Mouse (Mus musculus) cerebellum, adult 9-10 months (tissue): Measurements from ENCODE around the gene Stn1.
"Not testable (repeated sequence)": the region's sequence is repeated elsewhere in the genome, so short reads cannot be mapped to it uniquely, and the experiment has no call there.

Experiments
- DNase-seq: peaks from one replicate; pipeline ENCODE4 v3.0.0; 2022

Stn1 gene

DNA sequence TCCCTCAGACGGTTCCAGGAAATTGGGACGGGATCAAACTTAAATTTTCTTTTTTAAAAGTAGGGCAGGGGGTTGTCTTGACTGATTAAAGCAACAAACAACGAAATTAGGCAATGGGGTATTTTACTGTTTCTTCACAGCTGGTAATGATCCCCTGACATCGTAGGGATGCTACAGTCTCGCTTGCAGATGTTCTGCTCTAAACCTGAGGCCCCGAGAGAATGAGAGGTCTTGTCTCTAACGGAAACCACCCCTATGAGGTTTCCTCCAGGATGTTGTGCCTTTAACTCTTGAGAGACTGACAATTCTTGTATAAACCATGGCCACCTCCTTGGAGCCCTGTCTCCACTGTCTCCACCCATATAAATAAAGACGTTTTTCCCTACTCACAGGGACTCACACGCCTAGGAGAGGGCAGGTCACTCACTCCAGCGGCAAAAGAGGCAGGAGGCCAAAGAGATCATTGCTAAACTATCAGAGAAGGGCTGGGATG is at the start of gene Stn1:
Stn1 (minus strand) TSS at position 208 of the 493 bp plus-strand sequence.
- no peak for DNase-seq

DNA sequence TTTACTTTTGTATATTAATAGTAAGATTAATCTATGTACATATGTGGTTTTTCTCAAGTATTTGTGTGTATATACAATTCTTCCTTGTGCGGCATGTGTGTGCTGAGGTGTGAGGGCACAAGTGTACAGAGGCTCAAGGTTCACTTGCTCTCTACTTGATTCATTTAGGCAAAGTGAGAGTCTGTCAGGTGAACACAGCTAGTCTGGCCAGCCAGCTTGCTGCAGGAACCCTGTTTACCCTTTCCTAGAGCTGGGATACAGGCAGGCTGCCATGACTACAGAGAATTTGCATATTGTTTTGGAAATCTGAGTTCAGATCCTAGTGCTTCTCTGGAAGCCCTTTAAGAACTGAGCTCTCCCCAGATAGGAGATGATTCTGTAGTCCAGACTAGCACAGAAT is 49.7 kb upstream of the Stn1 start:
- DNase-seq = no peak

DNA sequence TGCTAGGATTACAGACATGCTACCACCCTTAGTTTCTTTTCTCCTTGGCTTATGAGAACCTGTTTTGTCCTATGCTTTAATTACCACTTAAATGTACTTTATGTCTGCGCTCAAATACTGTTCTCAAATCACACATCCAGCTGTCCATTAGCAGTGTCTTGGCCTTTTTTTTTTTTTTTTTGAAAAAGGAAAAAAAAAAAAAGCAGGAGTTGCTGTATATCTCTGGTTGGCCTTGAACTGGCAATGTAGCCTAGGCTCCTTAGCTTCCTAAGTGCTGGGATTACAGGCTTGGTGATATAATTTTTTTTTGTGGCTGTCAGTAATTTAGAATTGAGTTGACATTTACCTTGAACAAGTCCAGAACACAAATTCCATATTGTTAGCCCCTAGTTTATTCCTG is 48.5 kb upstream of the Stn1 start:
- DNase-seq = no peak

- no peak for DNase-seq
Observed at GRCm38 (mm10) chr19:47579788-47580631, 42.7 kb upstream of the Stn1 start.

- DNase-seq = peak; percentile 87
Observed at GRCm38 (mm10) chr19:47579225-47579787, 42.0 kb upstream of the Stn1 start, which contains the start of gene Slk. Gene Slk, plus strand, starts transcription at chr19:47579678.

DNA sequence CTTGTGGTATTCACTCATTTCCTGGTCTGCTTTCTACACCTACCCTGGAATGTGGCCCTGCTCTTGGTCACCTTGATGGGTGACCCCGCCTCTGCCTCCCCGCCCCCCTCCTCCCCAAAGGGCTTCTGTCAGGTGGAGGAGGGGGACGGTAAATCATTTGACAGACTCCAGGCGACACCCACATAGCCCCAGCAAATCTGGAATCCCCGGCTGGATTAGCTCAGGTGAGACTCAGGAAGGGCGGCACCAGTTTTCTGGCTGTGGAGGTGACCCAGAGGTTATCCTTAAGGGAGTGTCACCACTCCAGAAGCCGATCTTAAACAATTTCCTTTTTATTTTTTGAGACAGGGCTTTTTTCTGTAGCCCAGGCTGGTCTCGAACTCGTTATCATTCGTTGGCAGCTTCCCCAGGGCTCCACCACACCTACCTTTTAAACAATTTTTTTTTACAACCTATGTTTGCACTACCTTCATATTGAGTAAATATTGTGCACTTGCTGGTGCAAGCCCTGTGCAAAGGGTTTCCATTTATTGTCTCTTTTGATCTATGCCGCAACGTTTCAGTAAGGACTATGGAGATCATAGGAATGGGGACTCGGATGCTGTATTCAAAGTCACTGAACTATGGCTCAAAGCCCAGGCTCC is 41.4 kb upstream of the Stn1 start:
- peak; percentile 56 for DNase-seq

GRCm38 (mm10) chr19:47573718-47574117 is 36.4 kb upstream of the Stn1 start:
- DNase-seq = no peak

DNA sequence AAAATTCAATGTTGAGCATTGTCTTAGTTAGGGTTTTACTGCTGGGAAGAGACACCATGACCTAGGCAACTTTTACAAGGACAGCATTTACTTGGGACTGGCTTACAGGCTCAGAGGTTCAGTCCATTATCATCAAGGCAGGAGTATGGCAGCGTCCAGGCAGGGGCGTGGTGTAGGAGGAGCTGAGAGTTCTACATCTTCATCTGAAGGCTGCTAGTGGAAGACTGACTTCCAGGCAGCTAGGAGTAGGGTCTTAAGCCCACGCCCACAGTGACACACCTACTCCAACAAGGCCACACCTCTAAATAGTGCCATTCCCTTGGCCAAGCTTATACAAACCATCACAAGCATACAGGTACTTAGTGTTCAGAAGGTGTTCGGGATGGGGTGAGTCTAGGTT is 34.7 kb upstream of the Stn1 start:
- DNase-seq = not testable (repeated sequence)

DNA sequence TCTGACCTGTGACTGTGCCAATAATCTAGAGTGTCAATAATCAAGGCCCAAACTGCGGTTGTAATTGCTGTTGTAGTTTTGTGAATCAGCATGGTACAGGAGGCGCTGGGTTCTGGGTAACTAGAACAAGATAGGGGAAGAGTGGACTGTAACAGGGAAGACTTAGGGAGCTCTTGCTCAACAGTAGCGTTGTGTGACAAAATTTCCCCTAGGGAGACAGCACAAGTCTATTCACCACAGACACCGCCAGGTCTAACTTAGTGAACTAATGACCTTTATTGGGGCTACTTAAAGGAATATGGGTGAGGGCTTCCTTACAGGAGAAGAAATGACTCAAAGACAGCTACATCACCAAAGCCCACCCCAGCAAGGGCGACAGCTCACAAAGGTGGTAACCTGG is 32.7 kb upstream of the Stn1 start:
- no peak for DNase-seq

DNA sequence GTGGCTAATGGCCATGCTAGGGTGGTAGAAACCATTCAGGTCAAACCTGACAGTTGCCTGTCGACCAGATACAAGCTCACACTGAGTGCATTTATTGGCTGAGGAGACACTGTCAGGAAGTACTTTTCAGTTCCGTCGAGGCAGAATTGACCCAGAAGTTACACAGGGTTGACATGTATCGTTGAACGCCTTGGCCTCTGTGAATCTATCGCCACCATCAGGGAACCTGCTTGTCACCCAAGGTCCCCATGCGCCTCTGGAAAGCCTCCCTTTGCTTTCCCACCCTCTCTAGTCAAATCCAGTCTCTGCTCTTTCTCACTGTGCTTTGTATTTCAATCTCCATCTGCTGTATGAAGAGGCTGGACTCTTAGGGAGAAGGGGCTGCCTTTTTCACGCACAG is 28.7 kb upstream of the Stn1 start:
- no peak for DNase-seq

- DNase-seq = no peak
Observed at GRCm38 (mm10) chr19:47565031-47565654, 27.8 kb upstream of the Stn1 start.

DNA sequence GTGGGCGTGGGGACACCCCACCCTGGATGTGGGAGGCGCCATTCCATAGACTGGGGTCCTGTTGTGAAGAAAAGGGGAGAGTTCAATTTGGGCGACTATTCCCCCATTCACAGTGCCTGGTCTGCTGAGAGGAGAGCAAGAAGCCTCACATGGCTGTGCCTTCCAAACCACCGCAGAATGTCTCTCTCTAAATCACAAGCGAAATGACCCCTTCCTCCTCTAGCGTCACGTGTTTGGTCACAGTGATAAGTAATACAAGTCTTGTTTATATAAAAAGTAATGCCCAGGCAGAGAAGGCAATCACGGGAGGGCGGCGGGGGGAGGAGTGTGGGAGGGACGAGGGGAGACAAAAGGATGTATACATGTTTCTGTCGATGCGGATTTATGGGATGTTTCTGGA is 26.4 kb upstream of the Stn1 start:
- DNase-seq = no peak

DNA sequence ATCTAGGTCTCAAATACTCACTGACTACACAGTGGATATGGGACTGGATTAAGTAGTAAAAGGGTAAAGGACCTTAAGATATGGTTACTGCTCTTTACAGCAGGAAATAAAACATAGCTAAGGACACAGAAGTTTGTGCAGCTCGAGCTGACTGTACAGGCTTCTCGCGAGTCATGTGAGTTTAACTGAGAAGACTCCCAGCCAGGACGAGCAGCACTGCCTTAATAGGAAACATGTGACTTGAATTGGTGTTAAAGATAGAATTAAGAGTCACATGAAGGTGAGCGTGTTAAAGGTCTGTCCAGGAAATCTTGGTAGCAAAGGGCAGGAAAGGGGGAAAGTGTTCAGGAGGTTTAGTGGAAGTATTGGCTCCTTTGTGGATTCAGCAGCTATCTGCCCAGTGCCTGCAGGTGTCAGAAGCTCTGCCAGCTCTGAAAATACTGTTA is 24.7 kb upstream of the Stn1 start:
- DNase-seq = no peak

- no peak for DNase-seq
Observed at GRCm38 (mm10) chr19:47560544-47561161, 23.3 kb upstream of the Stn1 start.

GRCm38 (mm10) chr19:47559751-47560512 is 22.6 kb upstream of the Stn1 start:
- DNase-seq = no peak

GRCm38 (mm10) chr19:47559145-47559544 is 21.8 kb upstream of the Stn1 start:
- no peak for DNase-seq

DNA sequence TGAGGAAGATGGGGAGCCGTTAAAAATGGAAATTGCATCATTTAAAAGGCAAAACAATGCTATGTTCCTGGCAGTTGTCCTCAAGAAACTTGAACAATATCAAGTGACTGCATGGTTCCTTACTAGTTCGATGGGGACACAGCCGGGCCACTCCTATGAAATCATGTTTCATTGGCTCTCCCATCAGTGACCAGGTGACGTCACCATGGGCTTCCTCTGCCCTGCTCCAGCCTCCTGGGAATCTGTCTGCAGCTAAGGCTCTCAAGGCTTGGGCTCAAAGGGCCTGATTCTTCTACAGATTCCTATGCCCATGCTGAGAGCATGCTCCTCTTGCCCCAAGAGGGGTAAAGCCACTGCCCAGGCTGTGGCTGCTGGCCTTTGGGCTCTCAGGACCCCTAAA is 12.3 kb upstream of the Stn1 start:
- DNase-seq = no peak

DNA sequence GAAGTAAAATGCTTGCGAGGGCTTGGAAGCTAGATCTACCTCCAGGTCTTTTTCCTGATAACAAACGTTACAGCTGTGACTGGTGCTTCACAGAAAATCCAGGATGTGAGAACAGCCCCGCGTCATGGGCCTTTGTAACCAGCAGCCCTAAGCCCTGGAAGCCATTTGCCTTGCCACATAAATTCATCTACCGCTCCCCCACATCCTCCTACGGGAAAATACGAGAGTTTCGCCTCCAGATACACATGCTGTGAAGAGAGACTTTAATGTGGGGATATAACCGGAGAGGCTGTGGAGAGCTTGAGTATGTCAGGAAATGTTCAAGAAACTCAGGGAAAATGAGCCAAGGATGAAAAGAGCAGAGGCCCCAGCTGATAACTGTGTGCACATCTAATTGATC is 11.9 kb upstream of the Stn1 start:
- no peak for DNase-seq

DNA sequence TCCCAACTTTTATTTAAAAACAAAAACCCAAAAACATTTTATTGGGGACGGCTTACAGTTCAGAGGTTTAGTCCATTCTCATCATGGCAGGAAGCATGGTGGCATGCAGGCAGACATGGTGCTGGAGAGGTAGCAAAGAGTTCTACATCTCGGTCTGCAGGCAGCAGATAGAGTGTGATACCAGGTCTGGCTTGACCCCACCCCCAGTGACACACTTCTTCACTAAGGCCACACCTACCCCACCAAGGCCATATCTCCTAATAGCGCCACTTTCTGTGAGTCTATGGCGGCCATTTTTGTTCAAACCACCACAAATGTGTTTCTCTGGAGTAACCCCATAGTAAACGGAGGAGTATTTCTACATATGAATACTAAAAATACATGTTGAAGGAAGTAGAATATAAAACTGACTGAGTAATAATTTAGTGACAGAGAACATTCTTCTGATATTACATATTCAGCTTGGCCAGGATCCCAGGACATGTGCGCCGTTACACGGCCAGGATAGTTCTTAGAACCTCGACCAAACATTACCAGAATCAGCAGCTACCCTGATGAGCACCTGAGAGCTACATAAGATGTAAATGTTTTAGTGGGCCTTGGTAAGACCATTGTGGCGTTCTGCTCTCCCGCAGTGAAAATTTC is 11.2 kb upstream of the Stn1 start:
- DNase-seq = no peak

- no peak for DNase-seq
Observed at GRCm38 (mm10) chr19:47545528-47545927, 8.2 kb upstream of the Stn1 start.

DNA sequence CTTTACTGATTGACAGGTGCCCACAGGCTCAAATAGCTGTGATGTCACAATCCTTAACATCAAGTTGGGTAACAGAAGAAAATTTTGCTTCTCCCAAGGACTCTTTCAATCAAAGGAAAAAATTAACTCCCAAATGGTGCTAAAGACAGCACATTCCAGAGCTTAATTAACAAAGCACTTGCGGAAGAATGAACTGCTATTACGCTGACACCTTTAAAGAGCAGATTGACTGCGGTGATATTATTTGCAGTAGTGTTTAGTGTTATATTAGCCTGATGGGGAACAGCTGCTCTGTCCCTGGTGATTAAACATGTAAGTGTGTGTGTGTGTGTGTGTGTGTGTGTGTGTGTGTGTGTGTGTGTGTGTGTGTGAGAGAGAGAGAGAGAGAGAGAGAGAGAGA is 7.7 kb upstream of the Stn1 start:
- no peak for DNase-seq

- DNase-seq = no peak
Observed at GRCm38 (mm10) chr19:47542441-47542840, 5.1 kb upstream of the Stn1 start.
